In the genomic region with DNA sequence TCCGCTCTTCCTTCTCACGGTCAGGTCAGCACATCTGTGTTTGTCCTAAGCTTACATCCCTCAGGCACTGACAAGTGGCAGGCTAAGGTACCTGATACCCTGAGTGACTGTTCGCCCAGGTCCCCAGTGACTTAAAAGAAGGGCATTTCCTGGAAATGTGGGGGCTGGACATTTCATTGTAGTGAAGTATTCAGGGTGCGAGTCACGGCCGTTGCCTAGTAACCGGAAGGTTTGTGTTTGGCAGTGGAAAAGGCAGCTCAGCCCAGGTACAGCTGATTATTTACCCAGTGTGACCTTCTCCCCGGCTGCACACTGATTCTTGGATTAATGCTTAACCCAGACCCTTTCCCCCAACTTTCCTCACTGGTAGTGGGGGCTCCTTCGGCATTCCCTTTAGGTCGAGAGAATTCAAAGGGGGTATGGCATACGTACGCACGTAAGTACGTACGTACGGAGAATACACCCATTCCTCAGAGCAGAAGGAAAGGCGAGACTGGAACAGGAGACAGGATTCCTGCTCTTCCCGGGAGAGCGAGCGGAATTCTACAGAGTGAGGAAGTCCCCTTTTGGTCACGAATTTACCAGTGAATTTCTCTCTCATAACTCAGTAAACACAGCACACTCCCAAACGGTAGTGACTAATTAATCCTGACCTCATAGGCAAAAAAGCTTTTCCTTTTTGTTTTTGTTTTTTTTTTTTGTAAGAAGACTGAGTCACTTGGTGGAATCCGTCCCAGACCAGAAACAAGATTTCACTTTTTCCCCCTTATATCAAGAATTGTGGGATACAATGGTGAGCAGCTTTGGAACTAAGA, we compare ENCODE assay signal across 8 mouse cellular contexts.
DNase-seq lines count a peak whose midpoint lies in the region; TF ChIP-seq lines count a peak whose summit lies in the region.

No protein-coding gene starts in this region.

- intact Hi-C loops in heart, postnatal 14 days (cut with DNase I), result no loop called here

- DNase-seq in heart, adult 11 months, result peak; percentile 94
- DNase-seq in heart, postnatal 14 days, result no peak
- peak; percentile 19 for DNase-seq in heart, adult 8-10 months (ENCODE audit: low spot score)
- peak; percentile 90 to 94 for DNase-seq in kidney, adult 8-10 months
- peak; percentile 64 for DNase-seq in lung, postnatal 25 days (ENCODE audit: low spot score)
- DNase-seq in spleen, postnatal 14 days (ENCODE audit: low spot score in 2 of 2), result no peak
- no peak for DNase-seq in thymus, adult 2 months
- DNase-seq in spleen, adult 12 weeks (ENCODE audit: low spot score), result no peak

- H3K4me1 ChIP-seq in thymus, adult 2 months (replicated peaks; ENCODE audit: control insufficient read depth, insufficient read depth, low read length), result no peaks in the 10 kb centered on the region

- no peaks in the 10 kb centered on the region for H3K36me3 ChIP-seq in thymus, adult 2 months (ENCODE audit: control insufficient read depth, insufficient read depth, low read length)

- no peaks in the 10 kb centered on the region for H3K27me3 ChIP-seq in thymus, adult 2 months (ENCODE audit: control insufficient read depth, insufficient read depth, low read length)

- 85% methylated on average over 23 of the region's 23 CpGs for WGBS in thymus, adult 2 months

- no peak overlapping the region for H3K27ac ChIP-seq in thymus, adult 2 months (ENCODE audit: control insufficient read depth, insufficient read depth, low read length)

- TF ChIP-seq POLR2A in thymus, adult 2 months (IDR thresholded peaks at IDR 0.05; ENCODE audit: control insufficient read depth, extremely low read depth, insufficient read depth, low read length, poor library complexity), result no peak

- H3K4me3 ChIP-seq in thymus, adult 2 months (ENCODE audit: control insufficient read depth, insufficient read depth, low read length), result no peak overlapping the region

- TF ChIP-seq CTCF in thymus, adult 2 months (IDR thresholded peaks at IDR 0.05; ENCODE audit: borderline replicate concordance, control insufficient read depth, extremely low read depth, insufficient read depth, low read length, poor library complexity), result no peak

Comparison
In these comparisons a context has a peak if more than half of its experiments do, and no peak if none do; other contexts are left out.
1. DNase-seq: peak in heart, adult 11 months (single experiment), heart, adult 8-10 months (single experiment), kidney, adult 8-10 months (2 of 2) and lung, postnatal 25 days (single experiment); none in heart, postnatal 14 days (0 of 2), spleen, postnatal 14 days (0 of 2), thymus, adult 2 months (single experiment) and spleen, adult 12 weeks (single experiment).